Mouse (Mus musculus) Patski (cell line): Measurements from ENCODE around the gene Abcg5. TPM values are rescaled to one million over a fixed set of nuclear protein-coding genes. Genes with fewer than 3 reads are reported as not detected.

Source experiments
- ATAC-seq: fragments of 100-300 bp; one replicate; pipeline ENCODE4 v1.8.0; 2021
- CTCF ChIA-PET: fragments of 350-600 bp; sonication (Branson Sonifier 250); formaldehyde crosslinking; loops from one replicate; lab custom pipeline; 2022; ENCODE audit warnings: inconsistent platforms; lab: Charles Lee
- POLR2A ChIA-PET: fragments of 350-600 bp; sonication (Branson Sonifier 250); formaldehyde crosslinking; loops from one replicate; lab custom pipeline; 2022; ENCODE audit warnings: antibody characterized with exemption, inconsistent platforms; lab: Charles Lee
- DNase-seq: peaks from one replicate; pipeline ENCODE4 v3.0.0-alpha.2; 2011; ENCODE audit warnings: low read depth, low spot score
- H3K27me3 ChIP-seq: fragments of 371-371 bp; one replicate; pipeline ENCODE4 v1.5.1; 2021
- CTCF ChIP-seq: fragments of 100-300 bp; IDR thresholded peaks from one replicate; pipeline ENCODE4 v1.5.1; 2021
- in situ Hi-C: fragments of 300-500 bp; cut with MboI; formaldehyde crosslinking; loops from 3 replicates; pipeline ENCODE4 v1.11.1; 2018; ENCODE audit warnings: low pct_unique_long_range_greater_than_20kb, mixed read lengths
- polyA plus RNA-seq: library from polyadenylated mRNA; unstranded; gene quantifications from one replicate; pipeline ENCODE4 v1.2.3, GENCODE M21; 2021

The Abcg5 gene
- polyA plus RNA-seq, 1 experiment from 2014 or later, result not detected

- ChIA-PET POLR2A (interaction anchor here (0.9 to 1.7 kb wide), 2 partner anchors 10 to 11 kb away, joined by 3 to 4 read pairs; no protein-coding TSS in a partner anchor), CTCF (no interaction called here)
- ATAC-seq (no peak), DNase-seq (no peak)
- no peak for TF ChIP-seq CTCF
- in situ Hi-C loops, result no loop called here
- H3K27me3 ChIP-seq, result no peaks in the 10 kb centered on the region
Observed at GRCm38 (mm10) chr17:84627721-84628120, 55.1 kb downstream of the Abcg5 start.

DNA sequence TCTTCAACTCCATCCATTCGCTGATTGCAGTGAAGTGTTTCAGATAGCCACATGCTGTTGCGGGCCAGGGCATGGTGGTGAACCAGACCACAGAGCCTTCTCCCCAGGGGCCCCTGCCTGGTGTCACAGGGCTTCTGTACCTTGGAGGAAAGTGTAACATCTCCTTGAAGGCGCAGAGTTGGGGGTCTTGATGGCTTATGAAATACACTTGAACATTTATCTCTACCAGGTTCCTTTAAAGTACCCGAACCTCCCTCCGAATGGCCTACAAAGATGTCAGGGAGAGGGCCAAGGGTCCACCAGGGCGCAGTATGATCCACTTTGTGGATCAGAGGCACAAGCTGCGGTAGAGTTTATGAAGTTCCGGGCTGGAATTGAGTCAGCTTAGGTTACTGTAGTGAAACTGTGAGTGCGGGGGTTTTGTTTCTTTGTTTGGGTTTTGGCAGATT, 55.9 kb downstream of the Abcg5 start:
- no peaks in the 10 kb centered on the region for H3K27me3 ChIP-seq
- DNase-seq (no peak), ATAC-seq (peak; percentile 54)
- peak; percentile 60 for TF ChIP-seq CTCF
- in situ Hi-C loops, result no loop called here
- ChIA-PET POLR2A (interaction anchor here (1.7 kb wide), 1 partner anchor 10 kb away, joined by 4 read pairs; no protein-coding TSS in a partner anchor), CTCF (no interaction called here)

GRCm38 (mm10) chr17:84626276-84626856, 56.4 kb downstream of the Abcg5 start, which contains the start of gene Dync2li1:
Gene Dync2li1, plus strand, starts transcription at chr17:84626496.
- ATAC-seq, result peak; percentile 96
- in situ Hi-C loops, result no loop called here
- ChIA-PET POLR2A (interaction anchor here (1.7 kb wide), 1 partner anchor 10 kb away, joined by 4 read pairs; no protein-coding TSS in a partner anchor), CTCF (no interaction called here)
- peak; percentile 88 for DNase-seq
- H3K27me3 ChIP-seq, result no peaks in the 10 kb centered on the region
- no peak for TF ChIP-seq CTCF

GRCm38 (mm10) chr17:84622873-84623272, 59.9 kb downstream of the Abcg5 start:
- CTCF ChIA-PET, result interaction anchor here (1.0 to 1.3 kb wide), 2 partner anchors 23 to 149 kb away, joined by 3 read pairs; no protein-coding TSS in a partner anchor
- POLR2A ChIA-PET, result no interaction called here
- in situ Hi-C loops, result no loop called here
- no peak for DNase-seq
- H3K27me3 ChIP-seq, result no peaks in the 10 kb centered on the region
- no peak for ATAC-seq
- no peak for TF ChIP-seq CTCF

DNA sequence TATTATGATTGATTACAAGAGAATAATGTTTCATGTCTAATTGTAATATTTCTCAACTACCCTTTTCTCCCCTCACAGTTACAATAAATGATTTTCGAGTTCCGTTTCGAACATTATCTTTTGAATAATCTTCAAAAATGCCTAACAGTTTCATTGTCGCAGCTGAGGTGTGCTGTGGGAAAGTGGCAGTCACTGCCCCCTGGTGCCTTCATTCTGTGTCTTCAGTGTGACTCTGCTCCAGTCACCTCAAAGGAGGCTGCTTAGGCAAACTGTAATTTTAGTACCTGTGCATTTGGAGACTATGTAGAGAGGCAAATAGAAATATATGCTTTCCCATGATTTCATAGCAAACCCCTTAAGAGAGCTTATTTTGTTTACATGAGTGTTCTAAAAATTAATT, 60.8 kb downstream of the Abcg5 start:
- DNase-seq, result no peak
- in situ Hi-C loops, result no loop called here
- ChIA-PET POLR2A (no interaction called here), CTCF (interaction anchor here (1.0 to 1.3 kb wide), 3 partner anchors 13 to 148 kb away, joined by 3 read pairs; no protein-coding TSS in a partner anchor)
- TF ChIP-seq CTCF, result no peak
- no peaks in the 10 kb centered on the region for H3K27me3 ChIP-seq
- ATAC-seq, result no peak

- no peaks in the 10 kb centered on the region for H3K27me3 ChIP-seq
- POLR2A ChIA-PET, result no interaction called here
- CTCF ChIA-PET, result interaction anchor here (1.2 kb wide), 1 partner anchor 12 kb away, joined by 3 read pairs; no protein-coding TSS in a partner anchor
- no peak for TF ChIP-seq CTCF
- DNase-seq, result no peak
- ATAC-seq, result no peak
- in situ Hi-C loops, result no loop called here
Observed at GRCm38 (mm10) chr17:84621209-84621608, 61.6 kb downstream of the Abcg5 start.

- H3K27me3 ChIP-seq, result no peaks in the 10 kb centered on the region
- no peak for DNase-seq
- no peak for TF ChIP-seq CTCF
- ChIA-PET CTCF (no interaction called here), POLR2A (no interaction called here)
- ATAC-seq, result no peak
- in situ Hi-C loops, result no loop called here
Observed at GRCm38 (mm10) chr17:84620610-84621009, 62.2 kb downstream of the Abcg5 start.

DNA sequence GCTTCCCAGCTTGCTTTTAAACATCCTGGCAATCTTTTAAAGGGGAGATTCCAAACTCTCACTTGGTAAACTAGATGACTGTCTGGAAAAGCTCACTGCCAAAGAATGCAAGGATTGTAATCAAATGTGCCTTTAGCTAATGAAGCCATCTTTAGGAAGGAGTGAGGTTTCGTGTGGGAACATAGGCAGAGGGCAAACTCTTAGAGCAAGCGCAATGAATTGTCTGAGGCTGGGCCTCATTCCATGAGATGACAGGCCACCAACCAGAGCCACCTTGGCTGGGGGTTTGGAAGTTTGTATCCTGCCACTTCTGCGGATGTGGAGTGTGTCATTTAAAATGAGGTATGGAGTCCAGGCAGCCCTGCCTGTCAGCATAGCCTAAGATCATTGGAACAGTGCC, 62.7 kb downstream of the Abcg5 start:
- ATAC-seq, result no peak

DNA sequence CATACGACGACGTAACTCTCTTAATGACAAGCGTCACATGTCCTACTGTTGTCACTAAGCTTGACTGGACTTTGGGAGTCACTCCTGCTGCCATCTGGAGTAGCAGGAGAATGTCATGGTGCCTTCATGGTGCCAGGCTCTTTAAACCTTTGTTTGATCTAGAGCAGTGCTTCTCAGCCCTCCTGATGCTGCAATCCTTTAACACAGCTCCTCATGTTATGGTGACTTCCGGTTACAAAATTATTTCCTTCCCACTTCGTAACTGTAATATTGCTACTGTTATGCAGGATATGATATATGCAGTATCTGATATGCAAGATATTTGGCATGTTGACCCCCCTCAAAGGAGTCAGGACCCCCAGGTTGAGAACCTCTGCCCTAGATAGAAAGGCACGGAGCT, 63.7 kb downstream of the Abcg5 start:
- in situ Hi-C loops, result no loop called here
- no peaks in the 10 kb centered on the region for H3K27me3 ChIP-seq
- no peak for TF ChIP-seq CTCF
- POLR2A ChIA-PET, result interaction anchor here (1.0 to 1.1 kb wide), 2 partner anchors 10 to 36 kb away, joined by 4 to 5 read pairs; no protein-coding TSS in a partner anchor
- no peak for DNase-seq
- ATAC-seq, result no peak
- CTCF ChIA-PET, result no interaction called here

More for the DNA sequence above, 62.7 kb downstream of the Abcg5 start:
- TF ChIP-seq CTCF, result no peak
- CTCF ChIA-PET, result no interaction called here
- POLR2A ChIA-PET, result interaction anchor here (1.1 kb wide), 1 partner anchor 11 kb away, joined by 4 read pairs; no protein-coding TSS in a partner anchor
- no peak for DNase-seq
- no peaks in the 10 kb centered on the region for H3K27me3 ChIP-seq
- in situ Hi-C loops, result no loop called here

GRCm38 (mm10) chr17:84617953-84618352, 64.9 kb downstream of the Abcg5 start:
- CTCF ChIA-PET, result no interaction called here
- POLR2A ChIA-PET, result interaction anchor here (1.0 kb wide), 1 partner anchor 37 kb away, joined by 5 read pairs; no protein-coding TSS in a partner anchor

GRCm38 (mm10) chr17:84616526-84617074, 66.2 kb downstream of the Abcg5 start:
- in situ Hi-C loops, result no loop called here
- TF ChIP-seq CTCF, result no peak
- DNase-seq (no peak), ATAC-seq (no peak)
- ChIA-PET POLR2A (interaction anchor here (1.3 kb wide), 1 partner anchor 11 kb away, joined by 4 read pairs; no protein-coding TSS in a partner anchor), CTCF (interaction anchor here (0.7 kb wide), 1 partner anchor 14 kb away, joined by 3 read pairs; no protein-coding TSS in a partner anchor)
- H3K27me3 ChIP-seq, result no peaks in the 10 kb centered on the region

More at GRCm38 (mm10) chr17:84617953-84618352, 64.9 kb downstream of the Abcg5 start:
- H3K27me3 ChIP-seq, result no peaks in the 10 kb centered on the region
- DNase-seq, result no peak
- TF ChIP-seq CTCF, result no peak
- in situ Hi-C loops, result no loop called here
- ATAC-seq, result no peak
